ENCODE assay signal across 16 mouse cellular contexts in the genomic region with DNA sequence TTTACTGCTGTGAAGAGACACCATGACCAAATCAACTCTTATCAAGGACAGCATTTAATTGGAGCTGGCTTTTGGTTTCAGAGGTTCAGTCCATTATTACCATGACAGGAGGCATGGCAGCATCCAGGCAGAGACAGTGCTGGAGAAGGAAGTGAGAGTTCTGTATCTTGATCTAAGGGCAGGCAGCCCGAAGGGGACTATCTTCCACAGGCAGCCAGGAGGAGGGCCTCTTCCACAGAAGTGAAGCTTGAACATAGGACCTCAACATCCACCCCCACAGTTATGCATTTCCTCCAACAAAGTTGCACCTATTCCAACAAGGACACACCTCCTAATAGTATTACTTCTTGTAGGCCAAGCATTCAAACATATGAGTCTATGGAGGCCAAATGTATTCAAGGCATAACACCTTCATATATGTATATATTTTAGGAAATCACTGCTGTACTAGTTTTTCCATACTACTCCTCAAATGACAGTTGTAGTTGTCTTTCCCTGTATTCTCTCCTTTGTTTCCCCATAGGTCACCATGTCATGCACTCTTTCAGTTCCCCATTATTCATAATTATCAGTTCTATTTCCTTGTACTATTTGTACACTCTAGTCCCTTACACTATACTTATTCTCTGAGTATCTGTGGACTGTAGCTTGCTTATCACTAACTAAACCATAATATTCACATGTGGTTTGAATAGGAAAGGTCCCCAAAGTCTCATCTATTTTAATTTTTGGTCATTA.
"Had no signal": no experiment of that assay in that cellular context is flagged by ENCODE, and none has a peak within 500 bp of the region (broad histone marks: within the 10 kb centered on the region; RNA-seq: fewer than 3 reads in every experiment).

No protein-coding gene starts in this region.

- H3K4me2 ChIP-seq: lung, embryonic 14.5 days; midbrain, embryonic 12.5 days; neural tube, embryonic 13.5 days; stomach, embryonic 15.5 days had no signal

- ATAC-seq: midbrain, embryonic 16.5 days had no signal

- DNase-seq: lung, adult 18-20 months; lung, embryonic 14.5 days; lung, postnatal 10 days; lung, postnatal 4 days; midbrain, embryonic 14.5 days; right cerebral cortex, postnatal 14 days; thymus, adult 2 months; thymus, postnatal 14 days; thymus, postnatal 36 days had no signal

- H3K4me3 ChIP-seq: midbrain, embryonic 10.5 days; midbrain, embryonic 12.5 days; myocyte; neural tube, embryonic 13.5 days; stomach, embryonic 15.5 days had no signal

- H3K27ac ChIP-seq: midbrain, embryonic 10.5 days; midbrain, embryonic 12.5 days; neural tube, embryonic 13.5 days; stomach, embryonic 15.5 days; stomach, postnatal 0 days had no signal

- H3K9ac ChIP-seq: lung, embryonic 14.5 days; midbrain, embryonic 12.5 days; neural tube, embryonic 13.5 days; stomach, embryonic 15.5 days had no signal

- H3K9me3 ChIP-seq: midbrain, embryonic 10.5 days; midbrain, embryonic 12.5 days; neural tube, embryonic 13.5 days; stomach, embryonic 15.5 days had no signal

- H3K27me3 ChIP-seq: midbrain, embryonic 12.5 days; neural tube, embryonic 13.5 days; stomach, embryonic 15.5 days had no signal

- H3K4me1 ChIP-seq: midbrain, embryonic 12.5 days; stomach, embryonic 15.5 days had no signal

- H3K36me3 ChIP-seq: stomach, embryonic 15.5 days had no signal
